Mouse (Mus musculus) embryonic facial prominence, embryonic 14.5 days (tissue): ENCODE measurements at regions not wholly inside any gene's neighbourhood (a gene's known extent, or its start where the extent isn't known, plus 50 kb on each side); places are given as distances from the start of the nearest gene placed in this dataset.
A peak's percentile ranks its signal among the peaks of the same experiment; 100 is the strongest.

Source experiments
- ATAC-seq: fragments of 200-750 bp; cut with Nextera tagmentation; 2 replicates; pipeline ENCODE4 v1.8.0; 2017; ENCODE audit warnings: low read depth, moderate number of reproducible peaks, moderate TSS enrichment
- DNase-seq: peaks from one replicate; pipeline ENCODE4 v3.0.0-alpha.2; 2015; ENCODE audit warnings: low spot score
- H3K27ac ChIP-seq: fragments of 300-500 bp; sonication (generic); replicated peaks from 2 replicates; pipeline ENCODE4 v1.5.1; 2014; ENCODE audit warnings: low read depth, mild to moderate bottlenecking, low read length, moderate library complexity
- H3K27me3 ChIP-seq: fragments of 300-500 bp; sonication (generic); replicated peaks from 2 replicates; pipeline ENCODE4 v1.6.1; 2014; ENCODE audit warnings: low read length; ENCODE audit not compliant: control insufficient read depth, insufficient read depth
- H3K36me3 ChIP-seq: fragments of 300-500 bp; sonication (generic); 2 replicates; pipeline ENCODE4 v1.6.1; 2014; ENCODE audit warnings: low read length, mixed read lengths; ENCODE audit not compliant: control insufficient read depth, insufficient read depth
- H3K4me1 ChIP-seq: fragments of 300-500 bp; sonication (generic); 2 replicates; pipeline ENCODE4 v1.6.1; 2014; ENCODE audit warnings: antibody characterized with exemption, low read length; ENCODE audit not compliant: control insufficient read depth, insufficient read depth
- H3K4me2 ChIP-seq: fragments of 300-500 bp; sonication (generic); 2 replicates; pipeline ENCODE4 v1.6.1; 2014; ENCODE audit warnings: low read depth, mild to moderate bottlenecking, low read length, moderate library complexity, mixed read lengths
- H3K4me3 ChIP-seq: fragments of 300-500 bp; sonication (generic); 2 replicates; pipeline ENCODE4 v1.5.1; 2014; ENCODE audit warnings: low read depth, mild to moderate bottlenecking, low read length
- H3K9ac ChIP-seq: fragments of 300-500 bp; sonication (generic); 2 replicates; pipeline ENCODE4 v1.6.1; 2014; ENCODE audit warnings: low read depth, mild to moderate bottlenecking, low read length, moderate library complexity, mixed read lengths
- H3K9me3 ChIP-seq: fragments of 300-500 bp; sonication (generic); 2 replicates; pipeline ENCODE4 v1.6.1; 2016; ENCODE audit warnings: low read length; ENCODE audit not compliant: control insufficient read depth
- WGBS: fragments of 180-500 bp; shearing (Covaris S2); extraction: QIAGEN DNeasy Blood & Tissue Kit; methylation state at CpG from one replicate; pipeline ENCODE4 v1.1.7; 2014; 5-methylcytosine and 5-hydroxymethylcytosine counted together

DNA sequence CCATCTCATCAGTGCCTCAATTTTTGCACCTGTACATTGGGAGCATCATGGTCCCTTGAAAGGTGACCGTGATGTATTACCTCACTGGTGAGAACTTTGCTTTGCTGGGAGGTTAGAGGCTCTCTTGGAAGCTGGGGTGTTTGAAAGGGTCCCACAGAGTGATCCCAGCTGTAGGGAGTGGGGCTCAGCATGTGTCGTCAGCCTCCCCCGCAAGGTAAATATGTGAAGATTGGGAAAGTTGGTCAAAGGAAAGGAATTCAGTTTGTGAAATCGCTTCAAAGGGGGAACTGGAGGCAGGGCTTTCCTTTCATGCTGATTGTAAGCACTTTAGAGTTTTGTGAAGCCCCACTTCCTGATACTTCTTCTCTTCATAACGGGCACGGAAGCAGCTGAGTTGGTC lies 299.5 kb downstream of the 4933412E24Rik start:
- DNase-seq: no peak
- ATAC-seq: no peak

DNA sequence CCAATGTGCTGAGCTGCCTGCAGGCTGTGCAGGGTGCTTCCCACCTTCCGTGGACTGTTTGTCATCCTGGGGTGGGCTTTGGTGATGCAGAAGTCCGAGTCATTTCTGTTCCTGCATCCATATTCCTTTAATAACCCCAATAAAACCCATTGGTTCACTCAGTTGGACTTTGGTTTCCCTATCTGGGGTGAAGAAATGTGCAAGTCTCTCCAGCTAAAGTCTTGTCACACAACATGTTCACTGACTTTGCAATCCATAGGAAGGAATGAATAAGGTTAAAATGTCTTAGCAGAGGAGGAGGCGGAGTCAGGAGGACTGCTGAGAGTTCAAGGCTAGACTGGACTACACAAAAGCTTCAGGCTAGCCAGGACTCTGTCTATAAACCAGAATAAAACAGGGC lies 300.5 kb downstream of the 4933412E24Rik start:
- WGBS: 75% methylated on average over 3 of the region's 3 CpGs
- no peak for DNase-seq
- no peaks in the 10 kb centered on the region for H3K36me3 ChIP-seq
- ATAC-seq: no peak
- H3K4me2 ChIP-seq: no peak overlapping the region
- H3K4me3 ChIP-seq: no peak overlapping the region
- H3K27me3 ChIP-seq: no peaks in the 10 kb centered on the region
- H3K4me1 ChIP-seq: no peaks in the 10 kb centered on the region
- no peak overlapping the region for H3K27ac ChIP-seq
- no peak overlapping the region for H3K9ac ChIP-seq
- no peaks in the 10 kb centered on the region for H3K9me3 ChIP-seq

More for the DNA sequence above, 299.5 kb downstream of the 4933412E24Rik start:
- no peaks in the 10 kb centered on the region for H3K9me3 ChIP-seq
- H3K27me3 ChIP-seq: no peaks in the 10 kb centered on the region
- H3K36me3 ChIP-seq: no peaks in the 10 kb centered on the region
- H3K4me2 ChIP-seq: no peak overlapping the region
- H3K27ac ChIP-seq: no peak overlapping the region
- 70% methylated on average over 6 of the region's 6 CpGs for WGBS
- H3K9ac ChIP-seq: no peak overlapping the region
- H3K4me1 ChIP-seq: no peaks in the 10 kb centered on the region
- H3K4me3 ChIP-seq: no peak overlapping the region

GRCm38 (mm10) chr15:59713965-59714739 lies 302.3 kb downstream of the 4933412E24Rik start:
- ATAC-seq: no peak
- no peak overlapping the region for H3K4me3 ChIP-seq
- H3K9me3 ChIP-seq: no peaks in the 10 kb centered on the region
- no peaks in the 10 kb centered on the region for H3K36me3 ChIP-seq
- peak; percentile 47 for DNase-seq
- no peaks in the 10 kb centered on the region for H3K27me3 ChIP-seq
- 57% methylated on average over 8 of the region's 8 CpGs for WGBS
- no peak overlapping the region for H3K9ac ChIP-seq
- no peak overlapping the region for H3K27ac ChIP-seq
- H3K4me2 ChIP-seq: no peak overlapping the region
- H3K4me1 ChIP-seq: no peaks in the 10 kb centered on the region

DNA sequence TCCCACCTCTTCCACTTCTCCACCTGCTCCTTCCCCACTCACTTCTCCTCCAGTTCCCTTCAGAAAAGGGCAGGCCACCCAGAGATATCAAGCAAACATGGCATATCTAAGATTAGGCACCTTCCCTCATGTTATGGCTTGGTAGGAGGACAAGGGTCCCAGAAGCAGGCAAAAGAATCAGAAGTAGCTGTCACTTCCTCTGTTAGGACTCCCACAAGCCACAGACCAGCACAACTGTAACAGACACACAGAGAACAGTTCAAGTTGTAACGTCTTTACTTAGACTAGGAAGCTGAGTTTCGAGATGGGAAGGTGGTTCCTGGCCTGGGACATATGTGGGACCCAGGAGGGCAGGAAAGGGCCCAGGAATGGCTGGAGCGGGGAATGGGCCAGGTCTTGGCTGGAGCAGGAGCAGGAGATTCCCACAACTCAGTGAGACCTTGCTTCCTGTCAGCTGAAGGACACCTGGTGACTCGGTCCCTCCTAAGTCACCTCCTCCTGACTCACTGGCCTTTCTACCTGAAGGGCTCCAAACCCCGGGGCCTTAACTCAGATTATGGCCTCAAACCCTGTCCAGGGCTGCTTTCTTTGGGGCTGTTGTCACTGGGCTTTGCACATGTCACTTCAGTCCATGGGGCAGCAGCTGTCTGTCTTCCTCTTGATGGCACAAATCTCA lies 304.2 kb downstream of the 4933412E24Rik start:
- WGBS: 88% methylated on average over 4 of the region's 5 CpGs
- Histone ChIP-seq H3K4me2 (no peak overlapping the region), H3K9me3 (no peaks in the 10 kb centered on the region), H3K4me3 (no peak overlapping the region), H3K27me3 (no peaks in the 10 kb centered on the region), H3K27ac (no peak overlapping the region), H3K4me1 (no peaks in the 10 kb centered on the region), H3K36me3 (no peaks in the 10 kb centered on the region), H3K9ac (no peak overlapping the region)
- ATAC-seq (no peak), DNase-seq (no peak)

DNA sequence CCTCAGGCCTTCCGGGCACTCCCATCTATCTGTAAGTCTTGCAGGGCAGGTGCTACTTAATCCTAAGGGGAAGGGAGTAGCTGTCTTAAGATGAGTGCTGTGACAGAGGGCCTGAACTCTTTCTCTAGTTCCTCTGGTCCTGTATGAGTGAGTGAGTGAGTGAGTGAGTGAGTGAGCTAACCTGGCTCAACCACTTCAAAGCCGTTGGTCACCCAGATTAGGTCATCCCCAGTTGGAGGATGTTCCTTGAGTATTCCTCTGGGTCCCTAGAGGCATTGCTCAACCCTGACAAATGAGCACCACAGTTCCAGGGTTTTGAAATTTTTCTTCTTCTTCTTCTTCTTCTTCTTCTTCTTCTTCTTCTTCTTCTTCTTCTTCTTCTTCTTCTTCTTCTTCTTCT lies 306.5 kb downstream of the 4933412E24Rik start:
- Histone ChIP-seq H3K27me3 (no peaks in the 10 kb centered on the region), H3K4me2 (no peak overlapping the region), H3K4me1 (no peaks in the 10 kb centered on the region), H3K9ac (no peak overlapping the region), H3K9me3 (no peaks in the 10 kb centered on the region), H3K36me3 (no peaks in the 10 kb centered on the region), H3K27ac (no peak overlapping the region), H3K4me3 (no peak overlapping the region)
- DNase-seq (no peak), ATAC-seq (no peak)
- 77% methylated on average over 2 of the region's 2 CpGs for WGBS

GRCm38 (mm10) chr15:59708402-59708801 lies 308.0 kb downstream of the 4933412E24Rik start:
- ATAC-seq (no peak), DNase-seq (no peak)
- no peak overlapping the region for H3K4me3 ChIP-seq
- no peaks in the 10 kb centered on the region for H3K36me3 ChIP-seq
- no peaks in the 10 kb centered on the region for H3K9me3 ChIP-seq
- no peak overlapping the region for H3K4me2 ChIP-seq
- H3K27ac ChIP-seq: no peak overlapping the region
- no peaks in the 10 kb centered on the region for H3K27me3 ChIP-seq
- no peak overlapping the region for H3K9ac ChIP-seq
- H3K4me1 ChIP-seq: no peaks in the 10 kb centered on the region

- WGBS: 86% methylated on average over 8 of the region's 8 CpGs
- Histone ChIP-seq H3K4me1 (no peaks in the 10 kb centered on the region), H3K27me3 (no peaks in the 10 kb centered on the region), H3K27ac (no peak overlapping the region), H3K9ac (no peak overlapping the region), H3K4me3 (no peak overlapping the region), H3K4me2 (no peak overlapping the region), H3K36me3 (no peaks in the 10 kb centered on the region), H3K9me3 (no peaks in the 10 kb centered on the region)
- DNase-seq (no peak), ATAC-seq (no peak)
Observed at GRCm38 (mm10) chr15:59707081-59707480, 309.3 kb downstream of the 4933412E24Rik start.
